Mouse (Mus musculus): ENCODE results near the gene Dbh. TPM values are rescaled to one million over a fixed set of nuclear protein-coding genes. Genes with fewer than 3 reads are reported as not detected.

Gene Dbh
- polyA plus RNA-seq, 1 experiment from 2014 or later: not detected

DNA sequence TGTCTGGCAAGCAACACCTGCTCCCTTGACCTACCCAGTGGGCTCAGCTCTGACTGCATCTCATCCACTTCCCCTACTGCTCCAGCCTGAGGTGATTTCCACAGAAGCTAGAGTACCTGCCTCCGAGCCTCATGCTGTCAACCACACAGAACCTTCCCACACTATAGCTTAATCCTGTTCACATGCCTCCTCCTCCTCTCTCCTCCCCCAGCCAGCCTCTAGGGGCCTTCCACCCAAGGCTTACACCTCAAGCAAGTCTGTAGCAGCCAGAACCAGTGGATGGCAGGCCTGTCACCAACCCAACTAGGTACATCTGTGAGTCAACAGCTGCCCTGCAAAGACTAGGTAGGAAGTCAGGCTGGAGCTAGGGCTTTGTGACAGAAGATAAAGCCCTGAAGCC lies 28.2 kb upstream of the Dbh start:
- peaks cover under 1% of the 10 kb centered on the region for H3K4me1 ChIP-seq
- 74% methylated on average over 1 of the region's 1 CpGs for WGBS
- H3K27ac ChIP-seq: no peak overlapping the region
- ATAC-seq: no peak
- H3K36me3 ChIP-seq (ENCODE audit: poor library complexity, severe bottlenecking): no peaks in the 10 kb centered on the region
- peaks cover 20% of the 10 kb centered on the region for H3K27me3 ChIP-seq
- H3K9ac ChIP-seq: no peak overlapping the region
- H3K4me2 ChIP-seq: no peak overlapping the region
- H3K4me3 ChIP-seq: no peak overlapping the region
- no peaks in the 10 kb centered on the region for H3K9me3 ChIP-seq (replicated peaks)

DNA sequence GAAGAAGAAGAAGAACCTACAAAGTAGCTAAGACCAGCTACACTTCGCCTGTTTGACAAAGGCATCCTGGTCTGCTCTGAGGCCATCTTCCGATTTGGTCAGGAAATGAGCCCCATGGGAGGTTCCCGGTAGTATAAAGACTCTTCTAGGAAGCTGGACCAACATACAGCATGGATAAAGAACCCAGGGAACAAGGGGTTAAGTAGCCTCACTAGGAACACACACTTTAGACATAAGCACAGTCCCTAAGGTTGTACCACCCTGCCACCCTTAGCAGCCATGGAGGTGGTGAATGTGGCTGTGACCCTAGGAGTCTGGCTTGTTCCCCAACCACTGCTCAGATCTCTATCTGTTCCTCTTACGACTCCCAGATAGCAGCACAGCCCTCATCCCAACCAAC lies 26.7 kb upstream of the Dbh start:
- H3K27ac ChIP-seq: no peak overlapping the region
- H3K4me1 ChIP-seq: peaks cover 10% of the 10 kb centered on the region
- no peaks in the 10 kb centered on the region for H3K36me3 ChIP-seq (ENCODE audit: poor library complexity, severe bottlenecking)
- peaks cover 34% of the 10 kb centered on the region for H3K27me3 ChIP-seq
- no peak overlapping the region for H3K4me3 ChIP-seq
- H3K9ac ChIP-seq: no peak overlapping the region
- ATAC-seq: no peak
- WGBS: 68% methylated on average over 4 of the region's 4 CpGs
- H3K9me3 ChIP-seq (replicated peaks): no peaks in the 10 kb centered on the region
- no peak overlapping the region for H3K4me2 ChIP-seq

DNA sequence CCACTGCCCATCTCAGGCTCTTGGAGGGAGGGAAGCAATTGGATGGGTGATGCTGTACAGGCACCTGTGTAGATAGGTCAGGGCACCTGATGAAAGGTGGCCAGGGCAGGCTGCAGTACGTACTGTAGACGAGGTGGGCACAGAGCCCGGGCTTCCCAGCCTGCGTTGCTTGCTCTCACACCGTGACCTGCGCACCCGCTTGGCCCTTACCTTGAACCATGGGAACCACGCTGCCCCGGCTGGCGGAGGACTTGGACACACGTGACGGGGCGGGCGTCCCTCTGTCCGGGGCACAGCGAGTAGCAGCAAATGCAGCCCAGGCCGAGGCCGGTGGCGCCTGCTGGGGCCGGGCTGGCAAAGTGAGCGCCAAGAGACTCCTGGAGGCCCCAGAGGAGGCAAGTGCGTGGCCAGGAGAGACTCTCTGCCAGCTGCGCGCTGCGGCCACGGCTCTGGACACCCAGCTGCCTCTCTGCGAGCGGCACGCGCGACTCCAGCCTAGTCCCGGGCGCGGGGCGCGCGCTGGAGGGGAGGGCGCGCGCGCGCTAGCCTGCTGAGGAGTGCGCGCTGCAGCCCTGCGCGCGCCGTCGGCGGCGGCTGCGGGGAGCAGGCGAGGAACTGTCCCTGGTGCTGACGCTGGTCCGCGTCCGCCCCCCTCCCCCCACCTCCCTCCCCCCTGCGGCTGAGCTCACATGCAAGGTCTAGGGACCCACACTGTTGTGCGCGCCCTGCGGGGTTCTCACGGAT lies 22.9 kb upstream of the Dbh start, which contains the start of gene Fam163b:
Fam163b (minus strand) TSS at position 542 of the 744 bp plus-strand sequence.
- no peak within 1 kb of the TSS for H3K27ac ChIP-seq
- peaks cover 10% of the 10 kb centered on the region for H3K4me1 ChIP-seq
- under 1% methylated on average over 49 of the region's 62 CpGs for WGBS
- peak within 1 kb of the TSS; percentile 47 for H3K9ac ChIP-seq
- H3K27me3 ChIP-seq: peaks cover 36% of the 10 kb centered on the region
- no peaks in the 10 kb centered on the region for H3K9me3 ChIP-seq (replicated peaks)
- H3K4me3 ChIP-seq: peak within 1 kb of the TSS; percentile 40
- no peaks in the 10 kb centered on the region for H3K36me3 ChIP-seq (ENCODE audit: poor library complexity, severe bottlenecking)
- ATAC-seq: peak; percentile 43; the same call in 1 of the 2 replicates
- H3K4me2 ChIP-seq: peak within 1 kb of the TSS; percentile 71

DNA sequence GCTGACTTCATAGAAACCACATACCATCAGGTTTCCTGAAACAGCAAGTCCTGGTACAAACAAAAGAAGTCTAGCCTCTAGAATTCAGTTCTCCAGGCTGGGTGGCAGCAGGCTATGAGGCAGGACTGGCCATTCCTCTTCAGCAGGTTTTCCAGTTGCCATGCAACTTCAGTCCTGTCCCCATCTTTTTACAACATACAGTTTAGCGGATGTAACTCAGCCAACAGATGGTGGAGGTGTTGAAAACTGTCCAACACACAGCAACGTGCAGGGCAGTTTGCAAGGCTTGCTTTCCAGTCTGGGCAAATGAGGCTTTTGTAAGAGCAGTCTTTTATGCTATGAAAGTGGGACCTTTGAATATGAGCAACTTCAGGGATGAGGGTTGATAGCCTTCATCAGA lies 20.1 kb upstream of the Dbh start:
- H3K4me2 ChIP-seq: no peak overlapping the region
- 69% methylated on average over 2 of the region's 2 CpGs for WGBS
- peaks cover 17% of the 10 kb centered on the region for H3K4me1 ChIP-seq
- no peak overlapping the region for H3K9ac ChIP-seq
- no peak overlapping the region for H3K4me3 ChIP-seq
- peaks cover 37% of the 10 kb centered on the region for H3K27me3 ChIP-seq
- no peak for ATAC-seq
- no peaks in the 10 kb centered on the region for H3K9me3 ChIP-seq (replicated peaks)
- no peaks in the 10 kb centered on the region for H3K36me3 ChIP-seq (ENCODE audit: poor library complexity, severe bottlenecking)
- H3K27ac ChIP-seq: no peak overlapping the region

DNA sequence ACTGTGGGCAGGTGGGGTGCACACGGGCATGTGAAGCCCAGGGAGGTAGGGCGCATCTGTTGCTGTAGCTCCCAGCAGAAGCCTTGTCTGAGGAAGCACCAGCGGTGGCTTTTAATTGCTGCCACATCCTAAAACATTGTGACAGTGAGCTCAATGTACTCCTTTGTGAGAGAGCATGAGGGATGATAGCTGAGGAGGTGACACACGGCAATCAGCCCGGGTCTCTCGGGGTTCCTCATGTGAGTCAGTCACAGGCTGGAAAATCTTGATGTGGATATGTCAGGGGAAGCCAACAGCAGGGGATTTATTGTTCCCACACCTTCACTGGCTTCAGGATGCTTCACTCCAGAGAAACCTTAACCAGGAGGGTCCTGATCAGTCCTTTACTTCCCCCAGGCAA lies 18.2 kb upstream of the Dbh start:
- H3K4me2 ChIP-seq: no peak overlapping the region
- 75% methylated on average over 6 of the region's 6 CpGs for WGBS
- no peaks in the 10 kb centered on the region for H3K9me3 ChIP-seq (replicated peaks)
- ATAC-seq: no peak
- H3K27ac ChIP-seq: no peak overlapping the region
- H3K9ac ChIP-seq: no peak overlapping the region
- no peak overlapping the region for H3K4me3 ChIP-seq
- H3K36me3 ChIP-seq (ENCODE audit: poor library complexity, severe bottlenecking): no peaks in the 10 kb centered on the region
- H3K27me3 ChIP-seq: peaks cover 18% of the 10 kb centered on the region
- peaks cover 16% of the 10 kb centered on the region for H3K4me1 ChIP-seq

DNA sequence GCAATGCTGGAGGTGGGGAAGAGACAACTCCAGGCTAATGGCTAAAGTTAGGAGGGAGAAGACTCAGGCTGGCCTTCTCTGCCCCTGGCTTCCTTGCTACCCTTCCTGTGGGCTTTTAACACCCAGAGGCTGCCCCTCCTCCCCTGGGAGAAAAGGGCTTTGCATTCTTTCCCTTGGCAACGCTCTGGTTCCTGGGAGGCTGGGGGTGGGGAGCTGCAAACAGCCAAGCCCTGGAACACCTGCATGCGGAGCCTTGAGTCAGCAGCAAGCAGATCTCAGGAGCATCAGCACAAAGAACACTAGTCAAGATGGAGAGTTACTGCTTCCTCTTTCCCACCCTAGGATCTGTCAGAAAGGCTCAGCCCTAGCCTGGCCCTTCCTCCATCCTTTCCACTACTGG lies 15.6 kb upstream of the Dbh start:
- Histone ChIP-seq H3K27ac (no peak overlapping the region), H3K27me3 (0 out of 2 replicates have a peak, but pooled peaks cover 3% of the 10 kb centered on the region), H3K9me3 (replicated peaks) (no peaks in the 10 kb centered on the region), H3K4me2 (no peak overlapping the region), H3K36me3 (ENCODE audit: poor library complexity, severe bottlenecking) (no peaks in the 10 kb centered on the region), H3K9ac (no peak overlapping the region), H3K4me1 (peaks cover 13% of the 10 kb centered on the region), H3K4me3 (no peak overlapping the region)
- WGBS: 11% methylated on average over 2 of the region's 2 CpGs
- no peak for ATAC-seq

DNA sequence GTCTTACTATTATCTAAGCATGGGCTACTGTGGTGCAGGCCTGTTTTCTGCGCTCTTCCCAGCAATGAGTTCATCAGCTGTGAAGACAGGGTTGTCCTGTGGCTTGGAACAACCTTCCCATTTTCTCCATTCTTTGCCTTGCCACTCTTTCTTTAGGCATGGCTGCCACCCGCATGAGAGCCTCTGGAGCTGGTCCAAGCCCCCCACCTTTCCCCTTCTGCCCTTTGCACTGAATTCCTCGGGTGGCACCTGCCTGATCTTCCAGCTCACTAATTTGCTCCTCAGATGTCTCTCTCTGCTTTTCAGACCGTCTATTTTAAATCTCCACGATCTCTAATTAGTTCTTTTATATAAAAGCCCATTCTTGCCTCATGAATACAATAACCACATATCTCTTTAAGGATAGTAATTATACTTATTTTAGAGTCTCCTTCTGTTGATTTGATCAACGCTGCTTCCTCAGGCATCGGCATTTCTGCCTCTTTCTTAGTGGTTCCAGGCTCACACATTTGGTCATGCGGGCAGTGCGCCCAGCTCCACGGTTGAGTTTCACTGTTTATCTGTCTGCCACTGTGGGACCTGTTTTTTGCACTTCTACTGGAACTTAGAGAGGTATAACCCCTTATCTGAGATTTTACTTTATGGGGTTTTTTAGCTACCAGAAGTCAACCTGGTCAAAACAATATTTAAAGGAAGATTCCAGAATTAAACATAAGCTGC lies 10.4 kb upstream of the Dbh start:
- H3K9ac ChIP-seq: no peak overlapping the region
- H3K27me3 ChIP-seq: no peaks in the 10 kb centered on the region
- peaks cover 11% of the 10 kb centered on the region for H3K4me1 ChIP-seq
- 47% methylated on average over 10 of the region's 10 CpGs for WGBS
- no peaks in the 10 kb centered on the region for H3K9me3 ChIP-seq (replicated peaks)
- no peak overlapping the region for H3K4me2 ChIP-seq
- no peak for ATAC-seq
- no peak overlapping the region for H3K27ac ChIP-seq
- H3K4me3 ChIP-seq: no peak overlapping the region
- no peaks in the 10 kb centered on the region for H3K36me3 ChIP-seq (ENCODE audit: poor library complexity, severe bottlenecking)

DNA sequence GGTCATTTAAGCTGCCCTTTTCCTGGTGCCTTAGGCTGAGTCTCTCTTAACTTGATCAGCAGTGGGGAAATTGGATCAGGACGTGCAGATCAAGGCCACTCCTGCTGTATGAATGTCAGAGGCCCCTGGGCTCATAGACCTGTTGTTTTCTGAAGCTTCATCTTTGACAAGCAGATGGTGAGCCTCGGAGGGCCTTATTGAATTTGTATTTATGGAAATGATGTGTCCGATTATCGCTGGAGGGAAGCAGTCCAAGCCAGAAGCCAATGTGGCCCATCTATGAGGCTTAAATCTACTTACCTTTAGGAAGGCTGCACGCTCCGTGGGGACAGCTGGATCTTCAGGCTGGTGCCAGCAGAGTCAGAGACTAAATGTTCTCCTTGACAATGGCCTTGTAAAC lies 8.4 kb upstream of the Dbh start:
- H3K36me3 ChIP-seq (ENCODE audit: poor library complexity, severe bottlenecking): no peaks in the 10 kb centered on the region
- no peak overlapping the region for H3K4me2 ChIP-seq
- ATAC-seq: no peak
- no peak overlapping the region for H3K27ac ChIP-seq
- WGBS: 81% methylated on average over 6 of the region's 6 CpGs
- H3K9me3 ChIP-seq (replicated peaks): no peaks in the 10 kb centered on the region
- no peaks in the 10 kb centered on the region for H3K27me3 ChIP-seq
- no peak overlapping the region for H3K4me3 ChIP-seq
- no peak overlapping the region for H3K9ac ChIP-seq
- H3K4me1 ChIP-seq: peaks cover 10% of the 10 kb centered on the region

DNA sequence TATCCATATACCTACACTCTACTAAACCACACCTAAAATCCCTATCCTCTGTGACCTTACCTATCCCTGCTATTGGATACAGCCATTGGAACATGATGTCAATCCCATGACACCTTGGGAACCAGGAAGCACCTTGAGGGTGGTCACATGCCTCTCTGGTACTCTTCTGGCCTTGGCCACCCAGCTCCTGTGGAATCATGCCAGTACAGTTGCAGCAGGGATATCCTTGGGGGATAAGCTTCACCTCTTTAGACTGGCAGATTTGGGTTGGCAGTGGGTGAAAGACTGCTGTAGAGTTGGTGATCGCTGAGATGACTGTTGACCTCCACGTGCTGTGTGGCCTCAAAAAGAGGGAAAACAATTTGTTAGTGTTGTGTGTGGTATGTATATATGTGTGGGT lies 3.5 kb upstream of the Dbh start:
- Histone ChIP-seq H3K9ac (no peak overlapping the region), H3K4me3 (no peak overlapping the region), H3K4me2 (no peak overlapping the region), H3K36me3 (ENCODE audit: poor library complexity, severe bottlenecking) (no peaks in the 10 kb centered on the region), H3K27me3 (no peaks in the 10 kb centered on the region), H3K27ac (no peak overlapping the region), H3K9me3 (replicated peaks) (no peaks in the 10 kb centered on the region), H3K4me1 (peaks cover 6% of the 10 kb centered on the region; the same call in 1 of the 2 replicates)
- no peak for ATAC-seq
- 92% methylated on average over 2 of the region's 2 CpGs for WGBS

DNA sequence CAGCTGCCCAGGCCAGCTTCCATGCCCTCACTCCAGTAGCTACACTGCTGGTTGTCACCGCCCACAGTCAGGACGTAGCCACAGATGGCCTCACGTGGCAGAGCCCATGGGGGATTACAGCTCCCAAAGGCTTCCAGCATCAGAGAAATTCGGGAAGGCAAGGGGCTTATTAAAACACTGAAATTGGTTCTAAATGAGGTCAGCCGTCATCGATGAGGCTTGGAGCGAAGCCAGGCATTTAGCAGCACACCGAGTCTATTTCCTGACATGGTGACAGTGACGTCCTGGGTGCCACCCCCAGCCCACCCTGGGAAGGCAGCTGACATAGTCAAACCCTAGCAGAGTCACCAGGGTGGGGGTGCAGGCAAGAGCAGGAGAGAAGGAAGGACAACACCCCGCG lies 2.4 kb upstream of the Dbh start:
- Histone ChIP-seq H3K9ac (no peak overlapping the region), H3K27ac (no peak overlapping the region; the same call in 1 of the 2 replicates), H3K9me3 (replicated peaks) (no peaks in the 10 kb centered on the region), H3K4me1 (peaks cover 6% of the 10 kb centered on the region; the same call in 1 of the 2 replicates), H3K27me3 (no peaks in the 10 kb centered on the region), H3K36me3 (ENCODE audit: poor library complexity, severe bottlenecking) (no peaks in the 10 kb centered on the region), H3K4me2 (no peak overlapping the region), H3K4me3 (no peak overlapping the region)
- no peak for ATAC-seq
- whole genome bisulfite sequencing: 57% methylated on average over 11 of the region's 11 CpGs

DNA sequence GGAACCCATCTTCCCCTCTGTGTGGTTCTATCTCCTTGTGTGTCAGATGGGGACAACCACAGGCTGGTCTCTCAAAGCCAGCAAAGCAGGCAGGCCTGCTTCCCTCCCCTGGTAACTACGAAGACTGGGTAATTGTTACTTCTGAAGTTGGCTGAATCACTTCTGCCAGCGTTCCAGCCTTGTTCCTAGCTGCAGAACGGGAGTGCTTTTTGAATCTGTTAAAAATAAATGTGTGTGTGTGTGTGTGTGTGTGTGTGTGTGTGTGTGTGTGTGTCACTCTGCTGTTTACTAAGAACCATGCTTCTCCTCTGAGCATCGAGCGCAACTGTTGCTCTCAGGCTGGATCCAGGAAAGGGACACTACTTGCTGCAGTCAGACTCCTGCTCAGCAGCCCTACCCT lies 1.2 kb upstream of the Dbh start:
- H3K9me3 ChIP-seq (replicated peaks): no peaks in the 10 kb centered on the region
- H3K27ac ChIP-seq: no peak overlapping the region
- no peaks in the 10 kb centered on the region for H3K27me3 ChIP-seq
- H3K4me3 ChIP-seq: no peak overlapping the region
- peaks cover 6% of the 10 kb centered on the region; the same call in 1 of the 2 replicates for H3K4me1 ChIP-seq
- no peak overlapping the region for H3K9ac ChIP-seq
- 67% methylated on average over 5 of the region's 5 CpGs for WGBS
- no peak overlapping the region for H3K4me2 ChIP-seq
- no peak for ATAC-seq
- no peaks in the 10 kb centered on the region for H3K36me3 ChIP-seq (ENCODE audit: poor library complexity, severe bottlenecking)

DNA sequence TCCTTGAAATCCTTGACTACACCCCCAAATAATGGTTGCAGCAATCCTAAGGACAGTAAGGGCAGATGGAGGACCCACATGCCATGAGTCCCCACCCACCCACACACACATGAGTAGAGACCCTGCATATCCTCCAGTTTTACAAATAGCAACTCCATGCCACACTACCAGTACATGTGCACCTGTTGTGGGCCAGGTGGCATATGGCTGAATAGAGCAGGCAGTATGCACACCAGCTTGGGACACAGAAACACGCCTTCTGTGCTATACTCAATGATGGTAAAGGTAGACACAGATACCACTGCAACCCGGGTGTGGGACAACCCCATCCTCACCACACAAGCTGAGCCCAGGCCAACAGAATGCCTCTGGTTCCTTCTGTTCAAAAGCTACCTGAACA lies 1.0 kb downstream of the Dbh start:
- H3K9me3 ChIP-seq (replicated peaks): no peaks in the 10 kb centered on the region
- no peaks in the 10 kb centered on the region for H3K27me3 ChIP-seq
- no peak overlapping the region for H3K4me3 ChIP-seq
- H3K4me1 ChIP-seq: peaks cover 6% of the 10 kb centered on the region; the same call in 1 of the 2 replicates
- no peak overlapping the region for H3K4me2 ChIP-seq
- 89% methylated on average over 2 of the region's 2 CpGs for WGBS
- H3K9ac ChIP-seq: no peak overlapping the region
- H3K27ac ChIP-seq: no peak overlapping the region
- H3K36me3 ChIP-seq (ENCODE audit: poor library complexity, severe bottlenecking): no peaks in the 10 kb centered on the region
- no peak for ATAC-seq

Data from forebrain, embryonic 13.5 days (tissue).